Mouse (Mus musculus) stomach, embryonic 15.5 days (tissue): ENCODE measurements around the gene Tubd1. TPM values are rescaled to one million over a fixed set of nuclear protein-coding genes. Genes with fewer than 3 reads are reported as not detected.

Experiments
- ATAC-seq: fragments of 200-750 bp; cut with Nextera tagmentation; 2 replicates; pipeline ENCODE4 v1.8.0; 2017; ENCODE audit warnings: low read depth, moderate number of reproducible peaks, moderate TSS enrichment; ENCODE audit not compliant: insufficient read depth, low FRiP score
- H3K27ac ChIP-seq: fragments of 300-500 bp; sonication (generic); 2 replicates; pipeline ENCODE4 v1.5.1; 2015; ENCODE audit warnings: mild to moderate bottlenecking, inconsistent platforms
- H3K27me3 ChIP-seq: fragments of 300-500 bp; sonication (generic); replicated peaks from 2 replicates; pipeline ENCODE4 v1.6.1; 2015; ENCODE audit warnings: inconsistent platforms
- H3K36me3 ChIP-seq: fragments of 300-500 bp; sonication (generic); 2 replicates; pipeline ENCODE4 v1.6.1; 2015; ENCODE audit warnings: inconsistent platforms
- H3K4me1 ChIP-seq: fragments of 300-500 bp; sonication (generic); 2 replicates; pipeline ENCODE4 v1.6.1; 2015; ENCODE audit warnings: inconsistent platforms
- H3K4me2 ChIP-seq: fragments of 300-500 bp; sonication (generic); 2 replicates; pipeline ENCODE4 v1.6.1; 2015; ENCODE audit warnings: mild to moderate bottlenecking, inconsistent platforms
- H3K4me3 ChIP-seq: fragments of 300-500 bp; sonication (generic); replicated peaks from 2 replicates; pipeline ENCODE4 v1.5.1; 2015; ENCODE audit warnings: inconsistent platforms
- H3K9ac ChIP-seq: fragments of 300-500 bp; sonication (generic); 2 replicates; pipeline ENCODE4 v1.6.1; 2015; ENCODE audit warnings: inconsistent platforms
- H3K9me3 ChIP-seq: fragments of 300-500 bp; sonication (generic); 2 replicates; pipeline ENCODE4 v1.6.1; 2016; ENCODE audit warnings: inconsistent platforms
- WGBS: fragments of 180-500 bp; shearing (Covaris S2); methylation state at CpG from one replicate; pipeline ENCODE4 v1.1.7; 2015; 5-methylcytosine and 5-hydroxymethylcytosine counted together
- polyA plus RNA-seq: library from polyadenylated mRNA; unstranded; fragments of >200 nt; fragmentation: Nextera tagmentation; extraction: Ambion mirVana; gene quantifications from 2 replicates; pipeline ENCODE4 v1.2.1, GENCODE M21; 2015

Gene Tubd1
- polyA plus RNA-seq, 1 experiment from 2014 or later: 11.9 TPM

DNA sequence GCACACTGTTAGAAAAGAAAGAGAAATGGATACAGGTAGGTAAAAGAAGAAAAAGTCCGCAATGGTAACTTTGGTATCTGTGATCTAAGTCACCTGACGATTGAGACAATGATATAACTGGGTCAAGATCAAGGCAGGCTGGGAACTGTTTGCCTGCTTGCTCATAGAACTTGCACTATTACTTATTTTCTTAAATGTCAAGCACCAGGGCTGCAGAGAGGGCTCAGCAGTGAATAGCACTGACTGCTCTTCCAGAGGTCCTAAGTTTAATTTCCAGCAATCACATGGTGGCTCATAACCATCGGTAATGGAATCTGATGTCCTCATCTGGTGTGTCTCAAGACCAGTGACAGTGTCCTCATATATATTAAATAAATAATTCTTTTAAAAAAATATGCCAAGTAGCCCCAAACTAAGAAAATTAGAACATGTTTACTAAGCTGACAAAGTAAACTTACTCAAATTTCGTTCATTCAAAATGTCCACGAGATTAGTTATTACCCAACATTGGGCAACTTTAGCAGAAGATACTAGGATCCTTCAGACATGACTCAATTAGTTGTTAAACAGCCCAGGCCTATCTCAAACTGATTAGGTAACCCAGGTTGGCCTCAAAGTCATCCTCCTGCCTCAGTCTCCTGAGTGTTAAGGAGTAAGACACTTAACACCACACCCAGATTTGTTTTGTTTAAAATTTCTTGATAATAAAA lies 10.4 kb upstream of the Tubd1 start:
- no peak overlapping the region for H3K27ac ChIP-seq
- WGBS: 84% methylated on average over 5 of the region's 5 CpGs
- H3K36me3 ChIP-seq: peaks cover 11% of the 10 kb centered on the region; the same call in 1 of the 2 replicates
- no peak overlapping the region for H3K9ac ChIP-seq
- H3K4me1 ChIP-seq: no peaks in the 10 kb centered on the region
- no peak overlapping the region for H3K4me2 ChIP-seq
- no peaks in the 10 kb centered on the region for H3K9me3 ChIP-seq
- H3K4me3 ChIP-seq: no peak overlapping the region
- H3K27me3 ChIP-seq: no peaks in the 10 kb centered on the region
- no peak for ATAC-seq

DNA sequence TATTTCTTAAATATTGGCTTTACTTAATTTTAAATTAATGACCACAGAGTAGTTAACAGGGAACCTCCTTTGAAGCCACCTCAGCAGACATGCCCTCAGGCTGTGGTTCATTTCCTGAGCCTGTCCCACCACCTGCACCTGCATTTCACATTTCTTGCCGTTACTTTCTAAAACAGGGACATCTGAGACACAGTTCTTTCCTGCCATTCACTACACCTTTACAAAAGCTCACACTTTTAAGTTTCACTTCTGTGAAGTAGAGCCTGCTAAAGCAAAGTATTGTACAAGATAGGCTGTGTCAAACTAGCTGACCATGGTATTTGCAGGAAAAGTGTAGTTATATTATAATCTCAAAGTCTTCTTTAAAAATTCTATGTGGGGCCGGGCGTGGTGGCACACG lies 6.0 kb upstream of the Tubd1 start:
- H3K4me1 ChIP-seq: peaks cover 8% of the 10 kb centered on the region; the same call in 1 of the 2 replicates
- no peak for ATAC-seq
- no peaks in the 10 kb centered on the region for H3K9me3 ChIP-seq
- H3K4me2 ChIP-seq: no peak overlapping the region
- no peak overlapping the region for H3K4me3 ChIP-seq
- WGBS: 90% methylated on average over 4 of the region's 4 CpGs
- no peak overlapping the region for H3K9ac ChIP-seq
- no peaks in the 10 kb centered on the region for H3K27me3 ChIP-seq
- 0 out of 2 replicates have a peak, but pooled peaks cover 2% of the 10 kb centered on the region for H3K36me3 ChIP-seq
- H3K27ac ChIP-seq: no peak overlapping the region

DNA sequence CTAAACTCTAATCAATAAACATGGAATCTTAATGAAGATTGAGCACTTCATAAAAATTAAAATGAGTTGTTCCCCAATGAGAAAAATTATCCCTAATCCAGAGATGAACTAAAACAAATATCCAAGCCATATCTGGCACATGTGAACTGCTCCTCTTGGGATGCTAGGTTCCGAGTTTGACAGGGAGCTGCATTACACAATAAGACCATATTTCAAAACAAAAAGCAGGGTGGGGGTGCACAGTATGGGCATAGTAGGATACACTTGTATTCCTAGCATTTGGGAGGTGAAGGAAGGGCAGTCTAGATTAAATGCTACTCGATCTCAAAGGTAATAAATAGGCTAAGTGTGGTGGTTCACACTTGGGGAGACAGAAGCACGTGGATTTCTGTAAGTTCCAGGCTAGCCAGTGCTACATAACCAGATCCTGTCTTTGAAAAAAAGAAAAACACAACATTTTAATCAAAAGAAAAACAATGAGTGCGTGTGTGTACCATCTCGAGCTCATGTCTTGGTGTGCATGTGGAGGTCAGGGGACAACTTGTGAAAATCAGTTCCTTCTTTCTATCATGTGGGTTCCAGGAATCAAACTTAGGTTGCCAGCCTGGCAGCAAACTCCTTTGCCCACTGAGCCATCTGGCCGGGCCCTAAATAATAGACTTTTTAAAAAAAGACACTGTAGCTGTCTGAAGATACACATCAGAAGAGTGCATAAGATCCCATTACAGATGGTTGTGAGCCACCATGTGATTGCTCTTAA lies 4.9 kb upstream of the Tubd1 start:
- Histone ChIP-seq H3K4me3 (no peak overlapping the region), H3K9me3 (no peaks in the 10 kb centered on the region), H3K27me3 (no peaks in the 10 kb centered on the region), H3K36me3 (no peaks in the 10 kb centered on the region), H3K4me2 (no peak overlapping the region), H3K27ac (no peak overlapping the region), H3K4me1 (peaks cover 8% of the 10 kb centered on the region; the same call in 1 of the 2 replicates), H3K9ac (no peak overlapping the region)
- WGBS: 88% methylated on average over 6 of the region's 6 CpGs
- no peak for ATAC-seq

DNA sequence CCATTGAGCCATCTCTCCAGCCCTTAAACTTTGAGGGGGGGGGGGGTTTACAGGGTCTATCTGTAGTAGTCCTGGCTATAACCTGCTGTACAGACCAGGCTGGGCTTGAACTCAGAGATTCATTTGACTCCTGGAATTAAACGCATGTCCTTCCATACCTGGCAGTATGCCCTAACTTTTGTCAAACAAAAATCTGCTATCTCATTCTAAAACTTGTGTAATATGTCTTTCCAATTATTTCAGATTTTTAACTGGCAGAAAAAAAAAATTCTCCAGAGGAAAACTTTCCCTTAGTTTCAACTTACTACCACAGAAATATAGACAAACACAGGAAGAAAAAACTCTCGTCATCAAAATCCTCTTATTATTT lies 4.3 kb upstream of the Tubd1 start:
- H3K36me3 ChIP-seq: no peaks in the 10 kb centered on the region
- H3K4me2 ChIP-seq: no peak overlapping the region
- H3K27me3 ChIP-seq: no peaks in the 10 kb centered on the region
- 87% methylated on average over 2 of the region's 2 CpGs for WGBS
- no peak overlapping the region for H3K4me3 ChIP-seq
- H3K9ac ChIP-seq: no peak overlapping the region
- H3K9me3 ChIP-seq: no peaks in the 10 kb centered on the region
- no peak for ATAC-seq
- H3K27ac ChIP-seq: no peak overlapping the region
- peaks cover 8% of the 10 kb centered on the region; the same call in 1 of the 2 replicates for H3K4me1 ChIP-seq

DNA sequence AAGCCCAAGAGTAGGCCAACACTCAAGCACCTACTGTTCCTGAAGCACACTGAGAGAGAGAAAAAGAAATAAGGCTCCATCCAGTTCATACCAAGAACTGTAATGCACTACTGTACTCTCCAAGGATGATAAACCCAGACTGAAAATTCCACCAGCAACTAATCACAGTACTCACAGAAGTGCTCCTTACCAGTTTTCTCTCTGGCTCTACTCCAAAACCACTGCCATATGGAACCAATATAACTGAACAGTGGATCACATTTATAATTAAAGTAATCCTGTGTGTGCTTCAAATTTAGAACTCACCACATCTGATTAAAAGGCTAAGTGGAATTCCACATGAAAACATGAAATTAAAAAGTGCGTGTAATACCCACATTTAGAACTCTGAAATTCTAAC lies 1.9 kb upstream of the Tubd1 start:
- WGBS: 66% methylated on average over 1 of the region's 1 CpGs
- H3K4me1 ChIP-seq: peaks cover 13% of the 10 kb centered on the region; the same call in 1 of the 2 replicates
- H3K36me3 ChIP-seq: no peaks in the 10 kb centered on the region
- H3K4me2 ChIP-seq: peak overlapping the region; percentile 66
- no peak for ATAC-seq
- H3K27ac ChIP-seq: no peak overlapping the region
- no peak overlapping the region for H3K9ac ChIP-seq
- H3K4me3 ChIP-seq: no peak overlapping the region
- no peaks in the 10 kb centered on the region for H3K9me3 ChIP-seq
- no peaks in the 10 kb centered on the region for H3K27me3 ChIP-seq

DNA sequence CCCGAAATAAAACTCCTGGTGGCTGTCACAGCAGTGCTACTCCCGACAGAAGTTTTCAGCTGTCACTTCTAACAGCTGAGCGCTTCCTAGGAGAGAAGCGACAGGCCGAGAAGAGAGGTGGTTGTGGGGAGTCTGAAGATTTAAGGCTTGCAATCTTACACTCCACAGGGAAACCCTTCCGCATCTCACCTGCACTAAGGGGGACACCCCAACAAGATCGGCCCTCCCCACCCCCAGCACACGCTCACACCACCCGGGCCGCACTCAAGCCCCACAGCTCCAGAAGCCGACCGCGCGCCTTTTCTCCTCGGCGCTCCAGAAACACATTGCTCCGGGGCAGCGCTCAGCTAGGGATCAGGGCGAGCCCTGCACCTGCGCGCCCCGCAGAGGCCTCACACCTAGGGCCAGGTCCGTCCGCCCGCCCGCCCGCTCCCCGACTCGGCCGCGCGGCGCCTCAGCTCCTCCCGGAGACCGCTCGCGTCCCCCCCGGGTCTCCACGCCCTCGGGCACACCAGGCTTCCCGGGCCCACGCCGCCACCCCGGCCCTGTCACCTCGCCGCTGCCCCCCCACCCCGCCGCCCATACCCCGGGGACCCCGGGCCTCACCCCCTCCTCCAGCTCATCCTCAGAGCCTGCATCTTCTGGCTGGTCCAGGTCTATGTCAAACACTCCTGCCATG lies 692 bp upstream of the Tubd1 start:
- peak; percentile 50 for ATAC-seq
- Histone ChIP-seq H3K36me3 (no peaks in the 10 kb centered on the region), H3K4me2 (peak overlapping the region; percentile 66), H3K27ac (peak overlapping the region; percentile 85), H3K27me3 (no peaks in the 10 kb centered on the region), H3K4me1 (peaks cover 13% of the 10 kb centered on the region; the same call in 1 of the 2 replicates), H3K4me3 (peak overlapping the region; percentile 92), H3K9ac (peak overlapping the region; percentile 96), H3K9me3 (no peaks in the 10 kb centered on the region)
- under 1% methylated on average over 42 of the region's 50 CpGs for WGBS

DNA sequence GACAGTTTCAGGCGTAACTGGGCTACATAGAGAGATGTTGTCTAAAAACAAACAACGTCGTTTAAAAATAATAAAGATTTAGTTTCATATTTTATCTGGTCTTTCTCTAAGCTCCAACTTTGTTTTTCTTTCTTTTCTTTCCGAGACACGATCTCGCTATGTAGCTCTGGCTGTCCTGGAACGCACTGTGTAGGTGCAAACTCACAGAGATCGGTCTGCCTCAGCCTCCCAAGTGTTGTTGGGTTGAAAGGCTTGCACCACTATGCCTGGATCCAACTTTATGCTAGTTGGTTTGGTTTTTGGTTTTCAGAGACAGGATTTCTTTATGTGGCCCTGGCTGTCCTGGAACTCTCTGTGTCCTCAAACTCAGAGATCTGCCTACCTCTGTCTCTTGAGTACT lies 765 bp downstream of the Tubd1 start:
- peak overlapping the region; percentile 54 for H3K4me2 ChIP-seq
- no peaks in the 10 kb centered on the region for H3K9me3 ChIP-seq
- H3K4me1 ChIP-seq: peaks cover 13% of the 10 kb centered on the region; the same call in 1 of the 2 replicates
- H3K27me3 ChIP-seq: no peaks in the 10 kb centered on the region
- H3K9ac ChIP-seq: no peak overlapping the region
- ATAC-seq: no peak
- peak overlapping the region; percentile 85 for H3K27ac ChIP-seq
- 0 out of 2 replicates have a peak, but pooled peaks cover 4% of the 10 kb centered on the region for H3K36me3 ChIP-seq
- WGBS: 74% methylated on average over 8 of the region's 8 CpGs
- H3K4me3 ChIP-seq: peak overlapping the region; percentile 92

DNA sequence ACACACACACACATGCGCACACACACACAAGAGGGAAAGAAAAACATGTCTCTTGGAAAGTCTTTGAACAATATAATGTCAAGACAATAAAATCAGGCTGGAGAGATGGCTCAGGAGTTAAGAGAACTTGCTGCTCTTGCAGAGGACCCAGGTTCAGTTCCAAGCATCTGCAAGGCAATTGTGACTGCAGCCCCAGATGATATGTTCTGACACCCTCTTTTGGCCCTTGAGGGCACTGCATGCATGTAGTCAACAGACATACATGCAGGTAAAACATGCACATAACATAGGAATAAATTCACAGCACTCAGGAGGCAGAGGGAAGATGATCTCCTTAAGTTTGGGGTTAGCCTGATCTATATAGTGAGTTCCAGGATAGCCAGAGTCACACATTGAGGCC lies 2.6 kb downstream of the Tubd1 start:
- Histone ChIP-seq H3K9me3 (no peaks in the 10 kb centered on the region), H3K4me2 (no peak overlapping the region), H3K36me3 (0 out of 2 replicates have a peak, but pooled peaks cover 5% of the 10 kb centered on the region), H3K27me3 (no peaks in the 10 kb centered on the region), H3K4me3 (no peak overlapping the region), H3K27ac (no peak overlapping the region), H3K4me1 (peaks cover 10% of the 10 kb centered on the region; the same call in 1 of the 2 replicates), H3K9ac (no peak overlapping the region)
- 96% methylated on average over 1 of the region's 1 CpGs for WGBS
- ATAC-seq: no peak

DNA sequence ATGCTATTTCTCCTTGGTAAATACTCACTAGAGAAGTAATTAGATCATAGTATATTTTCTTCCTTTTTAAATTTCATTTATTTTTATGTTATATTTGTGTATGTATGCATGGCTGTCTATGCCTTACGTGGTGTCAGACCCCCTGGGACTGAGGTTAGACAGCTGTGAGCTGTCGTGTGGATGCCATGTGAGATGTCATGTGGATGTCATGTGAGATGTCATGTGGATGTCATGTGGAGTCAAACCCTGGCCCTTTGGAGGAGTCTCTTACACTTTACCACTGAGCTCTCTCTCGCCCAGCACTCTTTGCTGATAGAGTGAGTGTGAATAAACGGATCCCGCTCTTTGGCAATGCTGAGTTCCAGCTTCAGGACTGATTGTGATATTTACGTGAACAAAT lies 8.7 kb downstream of the Tubd1 start:
- no peak overlapping the region for H3K9ac ChIP-seq
- no peak for ATAC-seq
- no peaks in the 10 kb centered on the region for H3K27me3 ChIP-seq
- H3K36me3 ChIP-seq: peaks cover 15% of the 10 kb centered on the region; the same call in 1 of the 2 replicates
- H3K27ac ChIP-seq: no peak overlapping the region
- H3K4me2 ChIP-seq: no peak overlapping the region
- WGBS: 90% methylated on average over 6 of the region's 6 CpGs
- no peak overlapping the region for H3K4me3 ChIP-seq
- H3K4me1 ChIP-seq: no peaks in the 10 kb centered on the region
- H3K9me3 ChIP-seq: no peaks in the 10 kb centered on the region

DNA sequence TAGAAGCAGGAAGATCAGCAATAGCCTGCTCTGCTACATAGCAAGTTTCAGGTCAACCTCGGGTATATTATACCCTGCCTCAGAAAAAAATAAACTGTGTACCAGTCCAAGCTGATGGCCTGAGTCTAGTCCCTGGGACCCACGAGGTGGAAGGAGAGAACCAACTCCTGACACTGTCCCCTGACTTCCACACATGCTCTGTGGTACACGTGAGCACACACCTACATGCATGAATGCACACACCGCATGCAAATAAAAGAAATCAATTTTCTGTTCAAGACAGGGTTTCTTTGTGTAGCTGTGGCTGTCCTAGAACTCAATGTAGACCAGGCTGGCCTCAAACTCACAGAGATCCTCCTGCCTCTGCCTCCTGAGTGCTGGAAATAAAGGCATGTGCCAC lies 13.5 kb downstream of the Tubd1 start:
- H3K27me3 ChIP-seq: no peaks in the 10 kb centered on the region
- no peak overlapping the region for H3K4me2 ChIP-seq
- H3K9me3 ChIP-seq: no peaks in the 10 kb centered on the region
- no peak overlapping the region for H3K9ac ChIP-seq
- no peak overlapping the region for H3K27ac ChIP-seq
- no peaks in the 10 kb centered on the region for H3K4me1 ChIP-seq
- H3K4me3 ChIP-seq: no peak overlapping the region
- peaks cover 9% of the 10 kb centered on the region for H3K36me3 ChIP-seq
- ATAC-seq: no peak
- WGBS: 91% methylated on average over 4 of the region's 4 CpGs

DNA sequence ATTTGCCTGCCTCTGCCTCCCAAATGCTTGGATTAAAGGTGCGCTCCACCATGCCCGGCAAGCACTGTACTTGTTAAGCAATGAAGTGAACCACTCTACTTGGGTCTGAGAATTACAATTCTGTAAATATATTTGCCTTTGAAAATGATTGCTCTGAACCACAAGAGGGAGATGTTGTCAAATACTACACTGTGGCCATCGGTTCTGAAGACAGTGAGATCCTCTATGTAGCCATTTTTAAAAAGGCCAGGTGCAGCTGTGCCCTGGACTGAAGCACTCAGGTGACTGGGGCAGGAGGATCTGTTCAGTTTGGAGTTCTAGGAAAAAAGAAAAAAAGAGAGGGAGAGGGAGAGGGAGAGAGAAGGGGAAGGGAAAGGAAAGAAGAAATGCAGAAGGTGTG lies 23.6 kb downstream of the Tubd1 start:
- peaks cover 9% of the 10 kb centered on the region for H3K4me1 ChIP-seq
- H3K27me3 ChIP-seq: no peaks in the 10 kb centered on the region
- H3K4me2 ChIP-seq: no peak overlapping the region
- no peak for ATAC-seq
- no peaks in the 10 kb centered on the region for H3K36me3 ChIP-seq
- WGBS: 54% methylated on average over 3 of the region's 3 CpGs
- no peaks in the 10 kb centered on the region for H3K9me3 ChIP-seq
- no peak overlapping the region for H3K27ac ChIP-seq
- no peak overlapping the region for H3K9ac ChIP-seq
- H3K4me3 ChIP-seq: no peak overlapping the region
